Mouse (Mus musculus) heart, embryonic 16.5 days (tissue): ENCODE results near the gene Edar. TPM values are rescaled to one million over a fixed set of nuclear protein-coding genes. Genes with fewer than 3 reads are reported as not detected.

ENCODE experiments used
- ATAC-seq: fragments of 200-750 bp; cut with Nextera tagmentation; replicated peaks from 2 replicates; pipeline ENCODE4 v1.8.0; 2017; ENCODE audit warnings: moderate number of reproducible peaks; ENCODE audit not compliant: insufficient read depth, low FRiP score; ENCODE audit errors: extremely low read depth
- H3K27ac ChIP-seq: fragments of 300-500 bp; sonication (generic); 2 replicates; pipeline ENCODE4 v1.5.1; 2014; ENCODE audit warnings: mild to moderate bottlenecking, low read length, control low read depth, moderate library complexity
- H3K27me3 ChIP-seq: fragments of 300-500 bp; sonication (generic); 2 replicates; pipeline ENCODE4 v1.6.1; 2014; ENCODE audit warnings: low read length, mixed read lengths; ENCODE audit not compliant: control insufficient read depth, insufficient read depth
- H3K36me3 ChIP-seq: fragments of 300-500 bp; sonication (generic); 2 replicates; pipeline ENCODE4 v1.6.1; 2014; ENCODE audit not compliant: control insufficient read depth, insufficient read depth
- H3K4me1 ChIP-seq: fragments of 300-500 bp; sonication (generic); 2 replicates; pipeline ENCODE4 v1.6.1; 2014; ENCODE audit warnings: low read length, mixed read lengths; ENCODE audit not compliant: control insufficient read depth, insufficient read depth
- H3K4me2 ChIP-seq: fragments of 300-500 bp; sonication (generic); 2 replicates; pipeline ENCODE4 v1.6.1; 2014; ENCODE audit warnings: low read depth, mild to moderate bottlenecking, control low read depth, low read length
- H3K4me3 ChIP-seq: fragments of 300-500 bp; sonication (generic); 2 replicates; pipeline ENCODE4 v1.5.1; 2014; ENCODE audit warnings: mild to moderate bottlenecking, control low read depth, low read length
- H3K9ac ChIP-seq: fragments of 300-500 bp; sonication (generic); 2 replicates; pipeline ENCODE4 v1.6.1; 2014; ENCODE audit warnings: low read length, control low read depth
- H3K9me3 ChIP-seq: fragments of 300-500 bp; sonication (generic); replicated peaks from 2 replicates; pipeline ENCODE4 v1.6.1; 2016; ENCODE audit warnings: low read length; ENCODE audit not compliant: control insufficient read depth
- WGBS: fragments of 180-500 bp; shearing (Covaris S2); extraction: QIAGEN DNeasy Blood & Tissue Kit; methylation state at CpG from one replicate; pipeline ENCODE4 v1.1.7; 2014; 5-methylcytosine and 5-hydroxymethylcytosine counted together
- polyA plus RNA-seq: library from polyadenylated mRNA; unstranded; fragments of >200 nt; fragmentation: Nextera tagmentation; extraction: Ambion mirVana; gene quantifications from 2 replicates; pipeline ENCODE4 v1.2.1, GENCODE M21; 2015

Gene Edar
- polyA plus RNA-seq, 1 experiment from 2014 or later, result 0.21 TPM

DNA sequence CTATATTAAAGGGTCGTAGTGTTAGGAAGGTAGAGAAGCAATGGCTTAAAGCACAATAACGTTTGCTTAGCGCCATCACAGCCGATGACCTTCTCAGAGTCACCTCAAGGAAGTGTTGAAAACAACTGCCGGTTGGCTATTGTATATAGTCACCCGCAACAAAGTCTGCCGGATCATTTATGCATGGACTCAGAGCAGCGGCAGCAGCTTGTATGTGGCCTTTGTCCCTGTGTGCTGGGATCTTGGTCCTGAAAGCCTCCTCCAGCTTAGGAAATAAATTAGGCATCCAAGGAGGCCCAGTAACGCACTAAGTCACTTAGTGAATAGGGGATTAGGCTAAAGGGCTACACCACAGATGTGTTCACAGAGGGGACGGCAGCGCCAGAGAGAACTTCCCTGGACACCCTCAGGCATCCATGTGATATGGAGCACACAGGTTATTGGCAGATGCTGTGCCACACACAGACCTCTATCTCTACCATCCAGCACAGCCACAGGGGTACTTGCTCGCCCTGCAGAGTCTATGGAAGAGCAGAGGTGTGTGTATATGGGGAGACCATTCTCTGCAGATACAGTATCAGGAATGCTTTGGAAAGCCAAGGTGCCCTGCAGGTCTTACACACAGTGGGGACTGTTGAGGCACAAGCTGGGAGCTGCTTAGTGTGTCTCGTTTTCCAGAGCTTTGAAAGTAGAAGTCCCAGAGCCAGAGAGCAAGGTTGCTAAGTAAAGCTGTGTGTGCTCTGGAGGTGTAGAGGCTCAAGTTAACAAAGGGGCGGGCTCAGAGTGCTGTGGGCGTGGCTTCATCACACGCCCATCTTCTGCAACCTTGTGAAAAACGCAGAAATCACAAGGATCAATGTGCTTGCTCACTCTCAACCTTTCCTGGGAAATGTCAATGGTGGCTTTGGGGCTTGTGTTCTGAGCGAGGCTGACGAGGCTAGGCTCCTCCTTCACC is 34.7 kb downstream of the Edar start:
- no peaks in the 10 kb centered on the region for H3K9me3 ChIP-seq
- WGBS, result 57% methylated on average over 19 of the region's 19 CpGs
- no peak overlapping the region for H3K9ac ChIP-seq
- ATAC-seq, result no peak
- no peaks in the 10 kb centered on the region for H3K27me3 ChIP-seq
- peaks cover 12% of the 10 kb centered on the region for H3K4me1 ChIP-seq
- no peak overlapping the region for H3K4me3 ChIP-seq
- H3K27ac ChIP-seq, result no peak overlapping the region
- H3K4me2 ChIP-seq, result peak overlapping the region; percentile 4; the same call in 1 of the 2 replicates
- H3K36me3 ChIP-seq, result no peaks in the 10 kb centered on the region

DNA sequence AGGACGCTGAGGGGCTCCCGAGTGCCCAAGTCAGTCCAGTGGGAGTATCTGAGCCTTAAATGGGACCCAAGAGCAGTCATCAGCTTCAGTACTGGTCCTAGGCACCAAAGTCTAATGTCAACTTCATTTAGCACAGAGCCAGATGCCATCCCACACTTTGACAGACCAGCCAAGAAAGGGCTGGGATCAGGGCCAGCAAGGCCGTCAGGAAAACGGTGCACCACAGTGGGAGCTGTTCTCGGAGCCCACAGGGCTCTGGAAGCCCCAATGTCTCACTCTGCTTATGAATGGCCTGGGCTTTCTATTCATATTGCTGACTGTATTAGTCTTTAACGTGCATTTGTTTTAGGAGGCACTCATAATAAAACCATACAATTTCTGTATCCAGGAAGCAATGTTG is 36.2 kb downstream of the Edar start:
- H3K4me1 ChIP-seq, result peaks cover 12% of the 10 kb centered on the region
- no peaks in the 10 kb centered on the region for H3K9me3 ChIP-seq
- H3K9ac ChIP-seq, result no peak overlapping the region
- no peaks in the 10 kb centered on the region for H3K36me3 ChIP-seq
- 48% methylated on average over 6 of the region's 6 CpGs for WGBS
- no peak for ATAC-seq
- H3K27me3 ChIP-seq, result no peaks in the 10 kb centered on the region
- no peak overlapping the region for H3K4me2 ChIP-seq
- no peak overlapping the region for H3K4me3 ChIP-seq
- H3K27ac ChIP-seq, result no peak overlapping the region

GRCm38 (mm10) chr10:58636431-58637080 is 38.9 kb downstream of the Edar start:
- Histone ChIP-seq H3K27ac (no peak overlapping the region), H3K9ac (no peak overlapping the region), H3K27me3 (no peaks in the 10 kb centered on the region), H3K4me3 (no peak overlapping the region), H3K4me1 (peaks cover 8% of the 10 kb centered on the region), H3K36me3 (no peaks in the 10 kb centered on the region), H3K4me2 (no peak overlapping the region), H3K9me3 (no peaks in the 10 kb centered on the region)
- no peak for ATAC-seq
- WGBS, result 55% methylated on average over 7 of the region's 7 CpGs

GRCm38 (mm10) chr10:58633507-58633906 is 41.9 kb downstream of the Edar start:
- H3K9me3 ChIP-seq, result no peaks in the 10 kb centered on the region
- H3K27me3 ChIP-seq, result no peaks in the 10 kb centered on the region
- no peak overlapping the region for H3K4me3 ChIP-seq
- no peaks in the 10 kb centered on the region for H3K4me1 ChIP-seq
- WGBS, result 97% methylated on average over 2 of the region's 2 CpGs
- no peak for ATAC-seq
- H3K4me2 ChIP-seq, result no peak overlapping the region
- no peak overlapping the region for H3K27ac ChIP-seq
- no peaks in the 10 kb centered on the region for H3K36me3 ChIP-seq
- no peak overlapping the region for H3K9ac ChIP-seq

- Histone ChIP-seq H3K4me1 (no peaks in the 10 kb centered on the region), H3K9ac (no peak overlapping the region), H3K9me3 (no peaks in the 10 kb centered on the region), H3K4me2 (no peak overlapping the region), H3K36me3 (no peaks in the 10 kb centered on the region), H3K27me3 (no peaks in the 10 kb centered on the region), H3K4me3 (no peak overlapping the region), H3K27ac (no peak overlapping the region)
- ATAC-seq, result no peak
Measured at GRCm38 (mm10) chr10:58627569-58627968, 47.9 kb downstream of the Edar start.

GRCm38 (mm10) chr10:58624848-58625711 is 50.4 kb downstream of the Edar start:
- no peak for ATAC-seq
- no peaks in the 10 kb centered on the region for H3K4me1 ChIP-seq
- H3K4me2 ChIP-seq, result no peak overlapping the region
- no peaks in the 10 kb centered on the region for H3K36me3 ChIP-seq
- no peaks in the 10 kb centered on the region for H3K9me3 ChIP-seq
- no peak overlapping the region for H3K4me3 ChIP-seq
- H3K27me3 ChIP-seq, result no peaks in the 10 kb centered on the region
- WGBS, result 42% methylated on average over 12 of the region's 12 CpGs
- H3K27ac ChIP-seq, result no peak overlapping the region
- H3K9ac ChIP-seq, result no peak overlapping the region

- Histone ChIP-seq H3K9ac (no peak overlapping the region), H3K4me3 (no peak overlapping the region), H3K4me1 (no peaks in the 10 kb centered on the region), H3K9me3 (no peaks in the 10 kb centered on the region), H3K36me3 (no peaks in the 10 kb centered on the region), H3K27ac (no peak overlapping the region), H3K27me3 (no peaks in the 10 kb centered on the region), H3K4me2 (no peak overlapping the region)
- 88% methylated on average over 4 of the region's 4 CpGs for WGBS
- ATAC-seq, result no peak
Measured at GRCm38 (mm10) chr10:58619266-58619665, 56.2 kb downstream of the Edar start.

- Histone ChIP-seq H3K36me3 (no peaks in the 10 kb centered on the region), H3K4me3 (no peak overlapping the region), H3K27ac (no peak overlapping the region), H3K4me1 (no peaks in the 10 kb centered on the region), H3K4me2 (no peak overlapping the region), H3K27me3 (no peaks in the 10 kb centered on the region), H3K9me3 (no peaks in the 10 kb centered on the region), H3K9ac (no peak overlapping the region)
- 83% methylated on average over 17 of the region's 17 CpGs for WGBS
- ATAC-seq, result no peak
Measured at GRCm38 (mm10) chr10:58618501-58619216, 56.8 kb downstream of the Edar start.
